Mouse (Mus musculus): Measurements from ENCODE around the gene Itpr1.

Itpr1 gene

GRCm38 (mm10) chr6:108444435-108444834, 231.5 kb downstream of the Itpr1 start:
- DNase-seq (ENCODE audit: low spot score), result no peak

GRCm38 (mm10) chr6:108445006-108445405, 232.1 kb downstream of the Itpr1 start:
- DNase-seq (ENCODE audit: low spot score), result no peak

GRCm38 (mm10) chr6:108446766-108447165, 233.9 kb downstream of the Itpr1 start:
- no peak for DNase-seq (ENCODE audit: low spot score)

GRCm38 (mm10) chr6:108447179-108447845, 234.4 kb downstream of the Itpr1 start:
- DNase-seq (ENCODE audit: low spot score), result no peak

GRCm38 (mm10) chr6:108448016-108448735, 235.3 kb downstream of the Itpr1 start:
- DNase-seq (ENCODE audit: low spot score), result no peak

GRCm38 (mm10) chr6:108448864-108449263, 236.0 kb downstream of the Itpr1 start:
- DNase-seq (ENCODE audit: low spot score), result no peak

- no peak for DNase-seq (ENCODE audit: low spot score)
These were observed 238.6 kb downstream of the Itpr1 start for GRCm38 (mm10) chr6:108451536-108451935.

- DNase-seq (ENCODE audit: low spot score), result no peak
These were observed 240.7 kb downstream of the Itpr1 start for GRCm38 (mm10) chr6:108453618-108454017.

GRCm38 (mm10) chr6:108454061-108454891, 241.4 kb downstream of the Itpr1 start:
- no peak for DNase-seq (ENCODE audit: low spot score)

- no peak for DNase-seq (ENCODE audit: low spot score)
These were observed 242.3 kb downstream of the Itpr1 start for GRCm38 (mm10) chr6:108454979-108455836.

GRCm38 (mm10) chr6:108456231-108457062, 243.6 kb downstream of the Itpr1 start:
- DNase-seq (ENCODE audit: low spot score), result peak; percentile 61

GRCm38 (mm10) chr6:108457063-108457405, 244.1 kb downstream of the Itpr1 start:
- peak; percentile 33 for DNase-seq (ENCODE audit: low spot score)

GRCm38 (mm10) chr6:108457516-108458181, 244.8 kb downstream of the Itpr1 start:
- peak; percentile 17 for DNase-seq (ENCODE audit: low spot score)

GRCm38 (mm10) chr6:108458182-108458571, 245.3 kb downstream of the Itpr1 start:
- DNase-seq (ENCODE audit: low spot score), result peak; percentile 17

- no peak for DNase-seq (ENCODE audit: low spot score)
These were observed 245.9 kb downstream of the Itpr1 start for GRCm38 (mm10) chr6:108458826-108459225.

- no peak for DNase-seq (ENCODE audit: low spot score)
These were observed 251.5 kb downstream of the Itpr1 start for GRCm38 (mm10) chr6:108464308-108464979.

- DNase-seq (ENCODE audit: low spot score), result no peak
These were observed 252.3 kb downstream of the Itpr1 start for GRCm38 (mm10) chr6:108465159-108465558.

- no peak for DNase-seq (ENCODE audit: low spot score)
These were observed 253.2 kb downstream of the Itpr1 start for GRCm38 (mm10) chr6:108466061-108466531.

GRCm38 (mm10) chr6:108467597-108467996, 254.7 kb downstream of the Itpr1 start:
- DNase-seq (ENCODE audit: low spot score), result no peak

Measured in embryo, embryonic 10 days (tissue).